Mouse (Mus musculus) embryonic facial prominence, embryonic 10.5 days (tissue): ENCODE results near the gene Dnali1. TPM values are rescaled to one million over a fixed set of nuclear protein-coding genes. Genes with fewer than 3 reads are reported as not detected.
A peak's percentile ranks its signal among the peaks of the same experiment; 100 is the strongest.

Source experiments
- DNase-seq: peaks from one replicate; pipeline ENCODE4 v3.0.0-alpha.2; 2017; ENCODE audit warnings: low spot score
- H3K27ac ChIP-seq: fragments of 300-500 bp; sonication (generic); replicated peaks from 2 replicates; pipeline ENCODE4 v1.5.1; 2016; ENCODE audit warnings: mild to moderate bottlenecking
- H3K27me3 ChIP-seq: fragments of 300-500 bp; sonication (generic); replicated peaks from 2 replicates; pipeline ENCODE4 v1.6.1; 2016; ENCODE audit warnings: low read depth, mild to moderate bottlenecking; ENCODE audit not compliant: poor library complexity, severe bottlenecking
- H3K36me3 ChIP-seq: fragments of 300-500 bp; sonication (generic); replicated peaks from 2 replicates; pipeline ENCODE4 v1.6.1; 2016; ENCODE audit warnings: mild to moderate bottlenecking, moderate library complexity
- H3K4me1 ChIP-seq: fragments of 300-500 bp; sonication (generic); 2 replicates; pipeline ENCODE4 v1.6.1; 2016
- H3K4me3 ChIP-seq: fragments of 300-500 bp; sonication (generic); 2 replicates; pipeline ENCODE4 v1.5.1; 2016; ENCODE audit warnings: mild to moderate bottlenecking, moderate library complexity
- H3K9me3 ChIP-seq: fragments of 300-500 bp; sonication (generic); 2 replicates; pipeline ENCODE4 v1.6.1; 2016; ENCODE audit warnings: mild to moderate bottlenecking
- WGBS: fragments of 180-500 bp; shearing (Covaris S2); methylation state at CpG from one replicate; pipeline ENCODE4 v1.1.7; 2016; 5-methylcytosine and 5-hydroxymethylcytosine counted together
- polyA plus RNA-seq: library from polyadenylated mRNA; unstranded; fragments of >200 nt; fragmentation: Nextera tagmentation; extraction: Ambion mirVana; gene quantifications from 2 replicates; pipeline ENCODE4 v1.2.1, GENCODE M21; 2016

Gene Dnali1
- polyA plus RNA-seq = 0.20 and 0.22 TPM in 2 replicates

DNA sequence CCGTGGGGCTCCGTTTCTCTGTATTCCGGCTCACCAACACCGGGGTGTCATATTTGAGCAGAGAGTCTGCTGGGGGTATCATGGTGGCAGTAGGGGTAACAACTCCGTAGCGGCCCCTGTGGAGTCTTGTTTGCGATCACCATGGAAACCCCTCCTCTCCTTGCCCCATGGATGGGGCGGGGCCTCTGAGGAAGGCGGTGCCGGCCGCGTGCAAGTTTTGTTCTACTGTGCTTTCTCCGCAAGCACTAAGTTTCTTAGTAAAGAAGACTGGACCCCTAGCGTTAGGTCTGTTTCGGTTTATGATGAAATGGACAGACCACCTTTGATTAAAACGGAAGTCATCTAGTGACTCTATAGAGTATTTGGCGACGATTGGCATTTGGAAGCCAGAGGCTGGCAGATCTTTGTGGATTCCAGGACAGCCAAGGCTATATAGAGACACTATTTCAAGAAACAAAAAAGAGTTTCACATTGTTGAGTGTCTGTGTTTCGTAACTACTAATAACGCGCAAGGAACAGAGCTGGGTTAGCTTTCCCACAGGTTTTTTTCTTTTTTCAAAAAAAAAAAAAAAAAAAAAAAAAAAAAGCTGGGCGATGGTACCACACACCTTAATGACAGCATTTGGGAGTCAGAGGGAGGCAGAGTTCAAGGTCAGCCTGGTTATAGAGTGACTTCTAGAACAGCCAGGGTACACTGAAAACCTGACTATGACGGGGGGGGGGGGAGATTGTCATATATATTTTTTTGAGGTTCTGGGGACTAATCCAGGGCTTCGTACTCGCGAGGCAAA, at the start of gene Dnali1:
Dnali1 (minus strand) TSS at position 187 of the 791 bp plus-strand sequence.
- 0 out of 2 replicates have a peak, but pooled peaks cover 17% of the 10 kb centered on the region for H3K27me3 ChIP-seq
- peak within 1 kb of the TSS; percentile 99 for H3K4me3 ChIP-seq
- H3K4me1 ChIP-seq = peaks cover 24% of the 10 kb centered on the region
- H3K36me3 ChIP-seq = peaks cover 29% of the 10 kb centered on the region
- H3K9me3 ChIP-seq = no peaks in the 10 kb centered on the region
- 4% methylated on average over 26 of the region's 26 CpGs for WGBS
- peak; percentile 79 for DNase-seq
- H3K27ac ChIP-seq = peak within 1 kb of the TSS; percentile 87

DNA sequence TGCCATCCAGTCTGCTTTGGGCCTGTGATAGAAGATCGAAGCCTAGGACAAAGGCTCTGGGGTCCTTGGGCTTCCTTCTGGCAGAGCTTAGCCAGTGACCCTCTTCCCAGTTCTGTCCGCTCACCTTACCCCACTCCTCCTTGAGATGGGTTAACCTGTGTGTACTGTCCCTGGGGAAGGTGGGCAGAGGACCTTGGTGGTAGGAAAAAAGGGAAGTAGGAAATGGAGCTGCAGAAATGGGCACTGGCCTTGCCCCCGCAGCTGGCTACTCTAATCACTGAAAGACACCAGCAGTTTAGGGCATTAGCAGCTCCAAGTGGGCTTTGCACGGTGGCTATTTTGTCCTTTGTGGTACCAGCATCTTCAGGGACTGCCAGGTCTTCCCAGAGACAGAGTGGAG, 49.6 kb upstream of the Dnali1 start:
- H3K4me3 ChIP-seq = no peak overlapping the region
- H3K9me3 ChIP-seq = no peaks in the 10 kb centered on the region
- 81% methylated on average over 4 of the region's 4 CpGs for WGBS
- H3K27me3 ChIP-seq = peaks cover 16% of the 10 kb centered on the region; the same call in 1 of the 2 replicates
- DNase-seq = no peak
- H3K4me1 ChIP-seq = peaks cover 33% of the 10 kb centered on the region
- peaks cover 21% of the 10 kb centered on the region for H3K36me3 ChIP-seq
- peak overlapping the region; percentile 5; the same call in 1 of the 2 replicates for H3K27ac ChIP-seq

DNA sequence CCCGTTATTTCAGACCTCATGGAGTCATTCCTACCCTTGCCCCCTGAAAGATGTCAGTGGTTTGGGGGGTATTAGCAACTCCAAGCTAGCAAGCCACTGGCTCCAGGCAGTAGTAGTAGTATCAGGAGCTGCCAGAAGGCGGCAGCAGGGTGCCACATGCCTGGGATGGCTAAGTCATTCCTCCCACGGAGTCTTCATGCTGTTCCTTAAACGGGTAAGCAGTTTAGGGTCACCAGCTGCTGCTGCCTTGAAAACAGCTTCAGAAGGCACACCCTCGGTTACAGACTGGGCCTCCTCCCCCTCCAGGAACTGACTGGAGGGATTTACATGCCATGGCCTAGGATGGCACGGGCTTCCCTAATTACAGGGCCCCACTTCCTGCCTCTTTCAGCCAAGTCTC, 49.1 kb upstream of the Dnali1 start:
- peaks cover 33% of the 10 kb centered on the region for H3K4me1 ChIP-seq
- H3K27ac ChIP-seq = peak overlapping the region; percentile 5; the same call in 1 of the 2 replicates
- peaks cover 26% of the 10 kb centered on the region for H3K36me3 ChIP-seq
- peak; percentile 79 for DNase-seq
- H3K4me3 ChIP-seq = no peak overlapping the region
- WGBS = 9% methylated on average over 6 of the region's 6 CpGs
- peaks cover 12% of the 10 kb centered on the region; the same call in 1 of the 2 replicates for H3K27me3 ChIP-seq
- H3K9me3 ChIP-seq = no peaks in the 10 kb centered on the region

GRCm38 (mm10) chr4:125105354-125105753, 39.9 kb upstream of the Dnali1 start:
- no peak overlapping the region for H3K27ac ChIP-seq
- no peak overlapping the region for H3K4me3 ChIP-seq
- peaks cover 80% of the 10 kb centered on the region for H3K36me3 ChIP-seq
- H3K27me3 ChIP-seq = no peaks in the 10 kb centered on the region
- peaks cover 11% of the 10 kb centered on the region; the same call in 1 of the 2 replicates for H3K4me1 ChIP-seq
- no peaks in the 10 kb centered on the region for H3K9me3 ChIP-seq
- WGBS = 92% methylated on average over 9 of the region's 9 CpGs
- no peak for DNase-seq

DNA sequence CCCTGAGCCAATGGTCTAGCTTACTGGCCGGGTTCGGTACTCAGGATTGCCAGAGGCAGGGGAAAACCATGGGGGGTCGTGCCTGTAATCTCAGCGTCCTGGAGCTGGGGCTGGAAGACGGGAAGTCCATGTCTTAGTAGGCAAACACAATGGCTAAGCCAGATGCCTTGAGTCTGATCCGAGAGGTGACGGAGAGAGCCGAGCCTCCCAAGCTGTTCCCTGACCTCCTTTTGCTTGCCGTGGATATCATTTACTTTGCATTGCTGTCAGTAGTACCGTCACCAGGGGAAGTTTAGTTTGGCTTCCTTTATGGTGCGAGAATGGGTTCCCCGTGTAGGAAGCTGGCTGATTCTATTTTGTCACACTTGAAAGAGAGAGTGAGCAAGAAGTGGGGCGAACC, 35.8 kb upstream of the Dnali1 start:
- Histone ChIP-seq H3K4me1 (peaks cover 5% of the 10 kb centered on the region; the same call in 1 of the 2 replicates), H3K9me3 (no peaks in the 10 kb centered on the region), H3K27ac (no peak overlapping the region), H3K4me3 (no peak overlapping the region), H3K36me3 (peaks cover 56% of the 10 kb centered on the region), H3K27me3 (no peaks in the 10 kb centered on the region)
- 71% methylated on average over 13 of the region's 13 CpGs for WGBS
- no peak for DNase-seq

DNA sequence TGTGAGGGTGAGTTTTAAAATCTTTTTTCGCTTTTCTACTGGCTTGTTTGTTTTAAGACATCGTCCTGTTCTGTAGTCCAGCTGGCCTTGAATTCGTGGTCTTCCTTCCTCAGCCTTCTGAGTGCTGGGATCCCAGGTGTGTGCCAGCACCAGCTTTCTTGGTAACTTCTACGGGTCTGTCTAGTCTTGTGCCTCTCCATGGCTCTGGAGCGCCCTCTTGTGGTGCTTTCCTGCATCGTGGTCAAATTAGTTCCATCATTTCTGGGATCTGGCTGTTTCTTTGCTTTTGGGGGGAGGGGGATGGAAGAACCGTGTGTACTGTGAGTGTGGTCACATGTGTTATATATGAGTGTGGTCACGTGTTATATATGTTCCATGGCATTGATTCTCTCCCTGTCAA, 34.0 kb upstream of the Dnali1 start:
- Histone ChIP-seq H3K4me1 (peaks cover 4% of the 10 kb centered on the region; the same call in 1 of the 2 replicates), H3K4me3 (no peak overlapping the region), H3K9me3 (no peaks in the 10 kb centered on the region), H3K36me3 (peaks cover 53% of the 10 kb centered on the region), H3K27me3 (no peaks in the 10 kb centered on the region), H3K27ac (no peak overlapping the region)
- peak; percentile 87 for DNase-seq
- 10% methylated on average over 8 of the region's 8 CpGs for WGBS

DNA sequence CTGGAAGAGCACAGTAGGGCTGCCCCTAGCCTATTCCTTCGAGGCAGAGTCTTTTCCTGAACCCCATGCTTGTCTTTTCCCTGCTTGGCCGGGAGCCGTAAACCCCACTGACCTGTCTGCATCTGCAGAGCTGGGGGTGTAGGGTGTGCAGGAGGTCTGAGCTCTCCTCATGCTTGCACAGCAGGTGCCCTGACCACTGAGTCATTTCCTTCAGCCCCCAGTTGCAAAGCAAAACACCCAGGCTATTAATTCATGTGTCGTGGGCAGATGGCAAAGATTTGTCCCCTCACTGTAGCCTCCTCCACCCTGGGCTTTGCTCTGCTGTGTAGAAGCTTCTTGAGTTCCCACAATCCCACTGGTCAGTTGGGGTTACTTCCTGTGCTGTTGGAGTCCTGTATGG, 31.9 kb upstream of the Dnali1 start:
- Histone ChIP-seq H3K4me3 (no peak overlapping the region), H3K4me1 (peaks cover 4% of the 10 kb centered on the region; the same call in 1 of the 2 replicates), H3K27ac (no peak overlapping the region), H3K27me3 (no peaks in the 10 kb centered on the region), H3K9me3 (no peaks in the 10 kb centered on the region), H3K36me3 (peaks cover 54% of the 10 kb centered on the region)
- DNase-seq = no peak
- 83% methylated on average over 4 of the region's 4 CpGs for WGBS

GRCm38 (mm10) chr4:125096066-125096465, 30.6 kb upstream of the Dnali1 start:
- 0 out of 2 replicates have a peak, but pooled peaks cover 2% of the 10 kb centered on the region for H3K9me3 ChIP-seq
- no peak for DNase-seq
- no peaks in the 10 kb centered on the region for H3K27me3 ChIP-seq
- H3K36me3 ChIP-seq = peaks cover 55% of the 10 kb centered on the region
- 95% methylated on average over 5 of the region's 5 CpGs for WGBS
- H3K4me1 ChIP-seq = peaks cover 4% of the 10 kb centered on the region; the same call in 1 of the 2 replicates
- no peak overlapping the region for H3K27ac ChIP-seq
- no peak overlapping the region for H3K4me3 ChIP-seq

- 88% methylated on average over 5 of the region's 5 CpGs for WGBS
- no peak for DNase-seq
- H3K27ac ChIP-seq = no peak overlapping the region
- 0 out of 2 replicates have a peak, but pooled peaks cover 2% of the 10 kb centered on the region for H3K9me3 ChIP-seq
- no peaks in the 10 kb centered on the region for H3K4me1 ChIP-seq
- peaks cover 82% of the 10 kb centered on the region for H3K36me3 ChIP-seq
- no peak overlapping the region for H3K4me3 ChIP-seq
- no peaks in the 10 kb centered on the region for H3K27me3 ChIP-seq
Observed at GRCm38 (mm10) chr4:125093031-125093430, 27.5 kb upstream of the Dnali1 start.

GRCm38 (mm10) chr4:125085346-125085841, 19.9 kb upstream of the Dnali1 start:
- Histone ChIP-seq H3K4me3 (peak overlapping the region; percentile 91), H3K4me1 (peaks cover 28% of the 10 kb centered on the region), H3K36me3 (peaks cover 56% of the 10 kb centered on the region), H3K27ac (peak overlapping the region; percentile 99), H3K27me3 (no peaks in the 10 kb centered on the region), H3K9me3 (no peaks in the 10 kb centered on the region)
- peak; percentile 88 for DNase-seq
- WGBS = under 1% methylated on average over 45 of the region's 45 CpGs

GRCm38 (mm10) chr4:125084403-125085345, 19.2 kb upstream of the Dnali1 start, which contains the start of gene Meaf6:
Gene Meaf6 (plus strand): TSS chr4:125085134.
- Histone ChIP-seq H3K27ac (peak within 1 kb of the TSS; percentile 99), H3K4me3 (peak within 1 kb of the TSS; percentile 91), H3K9me3 (no peaks in the 10 kb centered on the region), H3K4me1 (peaks cover 28% of the 10 kb centered on the region), H3K27me3 (no peaks in the 10 kb centered on the region), H3K36me3 (peaks cover 49% of the 10 kb centered on the region)
- DNase-seq = peak; percentile 94
- WGBS = 2% methylated on average over 63 of the region's 63 CpGs

DNA sequence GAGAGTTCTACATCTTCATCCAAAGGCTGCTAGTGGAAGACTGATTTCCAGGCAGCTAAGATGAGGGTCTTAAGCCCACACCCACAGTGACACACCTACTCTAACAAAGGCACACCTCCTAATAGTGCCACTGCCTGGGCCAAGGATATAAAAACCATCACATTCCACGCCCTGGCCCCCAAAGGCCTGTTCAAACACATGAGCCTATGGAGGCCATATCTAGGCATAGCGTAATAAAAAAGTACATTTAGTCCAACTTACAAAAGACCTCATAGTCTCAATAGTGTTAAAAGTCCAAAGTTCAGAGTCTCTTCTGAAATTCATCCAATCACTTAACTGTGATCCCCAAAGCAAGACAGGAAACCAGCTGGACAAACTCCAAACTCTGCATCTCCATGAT, 13.2 kb upstream of the Dnali1 start:
- no peaks in the 10 kb centered on the region for H3K27me3 ChIP-seq
- H3K27ac ChIP-seq = no peak overlapping the region
- H3K4me1 ChIP-seq = peaks cover 4% of the 10 kb centered on the region; the same call in 1 of the 2 replicates
- H3K4me3 ChIP-seq = no peak overlapping the region
- DNase-seq = no peak
- H3K9me3 ChIP-seq = no peaks in the 10 kb centered on the region
- peaks cover 60% of the 10 kb centered on the region for H3K36me3 ChIP-seq
- WGBS = 95% methylated on average over 2 of the region's 2 CpGs
